Mouse (Mus musculus) retina, adult 2 months (tissue): ENCODE results near the gene Ctsd.

Source experiments
- DNase-seq: peaks from one replicate; pipeline ENCODE4 v3.0.0-alpha.2; 2012; ENCODE audit warnings: low read depth, low spot score

Ctsd gene

GRCm38 (mm10) chr7:142374413-142375015 is 13.3 kb downstream of the Ctsd start:
- DNase-seq = no peak

- DNase-seq = no peak
Measured at GRCm38 (mm10) chr7:142373641-142374412, 14.0 kb downstream of the Ctsd start, which contains the start of gene Ifitm10. TSS of gene Ifitm10 (minus strand) at chr7:142373753.

DNA sequence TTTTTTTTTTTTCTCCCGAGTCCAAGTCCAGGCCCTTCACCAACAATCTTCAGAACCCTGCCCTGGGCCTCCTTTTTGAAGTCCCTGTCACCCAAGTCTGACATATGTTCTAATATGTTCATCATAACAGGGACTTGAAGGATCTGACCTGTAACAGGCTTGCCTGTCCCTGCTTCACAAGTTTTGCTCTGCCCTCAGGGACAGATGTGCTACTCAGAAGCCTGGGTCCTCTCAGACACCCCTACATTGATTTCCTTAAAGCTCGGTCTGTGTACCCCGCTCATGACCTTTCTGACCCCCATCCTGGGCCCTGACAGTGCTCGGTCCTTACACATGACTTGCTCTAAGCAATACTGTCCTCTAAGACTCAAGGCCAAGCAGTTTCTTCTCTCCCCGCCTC is 14.8 kb downstream of the Ctsd start:
- no peak for DNase-seq

DNA sequence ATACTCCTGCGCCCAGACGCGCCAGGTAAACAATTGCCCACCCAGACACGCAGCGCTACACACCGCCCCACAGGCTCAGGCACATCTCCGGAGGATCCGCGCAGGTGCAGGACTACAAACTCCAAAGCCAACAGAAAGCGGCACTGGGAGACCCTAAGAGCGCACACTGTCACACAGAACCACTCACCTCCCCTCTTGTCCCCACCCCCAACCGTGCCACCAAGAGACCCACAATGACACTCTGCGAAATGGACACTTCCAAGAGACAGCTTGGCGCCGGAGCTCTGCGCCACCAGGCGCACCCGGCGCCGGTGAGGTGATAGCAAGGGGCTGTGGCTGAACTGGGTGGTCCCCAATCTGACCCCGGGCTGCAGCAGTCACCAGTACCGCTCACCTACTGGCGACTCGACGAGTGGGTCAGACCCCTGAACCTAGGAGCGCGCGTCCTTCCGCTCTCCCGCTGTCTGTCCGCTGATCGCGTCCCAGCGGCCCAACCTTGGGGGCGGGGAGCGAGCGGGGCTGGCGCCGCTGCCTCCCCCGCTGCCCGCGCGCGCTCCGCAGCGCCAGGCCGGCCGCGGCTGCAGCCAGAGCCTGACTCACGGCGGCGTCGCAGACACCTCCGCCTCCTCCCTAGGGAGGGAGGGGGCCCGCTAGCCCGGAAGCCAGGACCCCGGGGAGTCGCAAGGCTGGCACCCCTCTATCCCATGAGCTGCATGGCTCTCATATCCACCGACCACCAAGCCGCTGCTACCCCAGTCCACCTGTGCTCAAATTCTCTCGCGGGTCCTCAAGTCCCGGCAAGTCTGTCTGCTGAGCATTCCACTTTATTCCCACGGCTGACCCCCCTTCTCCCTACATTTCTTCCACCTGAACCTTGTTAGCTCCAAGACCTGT is 15.8 kb downstream of the Ctsd start:
- DNase-seq = no peak

DNA sequence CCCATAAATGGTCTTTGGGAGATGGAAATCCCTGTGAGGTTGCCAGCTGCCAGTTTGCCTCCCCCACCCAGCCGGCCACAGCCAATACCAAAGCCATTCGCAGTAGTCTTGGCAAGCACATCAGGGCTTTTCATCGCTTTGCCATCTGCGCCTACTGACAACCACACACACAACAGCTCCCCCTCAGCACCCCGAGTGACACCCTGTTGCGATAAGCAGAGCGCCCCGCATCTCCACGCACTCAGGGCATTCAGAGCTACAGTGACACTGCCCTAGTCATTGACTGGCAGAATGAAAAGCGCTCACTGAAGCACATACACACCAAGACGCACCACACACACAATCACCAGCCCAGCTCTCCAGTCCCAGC is 16.5 kb downstream of the Ctsd start:
- no peak for DNase-seq

GRCm38 (mm10) chr7:142370937-142371336 is 16.9 kb downstream of the Ctsd start:
- DNase-seq = no peak

DNA sequence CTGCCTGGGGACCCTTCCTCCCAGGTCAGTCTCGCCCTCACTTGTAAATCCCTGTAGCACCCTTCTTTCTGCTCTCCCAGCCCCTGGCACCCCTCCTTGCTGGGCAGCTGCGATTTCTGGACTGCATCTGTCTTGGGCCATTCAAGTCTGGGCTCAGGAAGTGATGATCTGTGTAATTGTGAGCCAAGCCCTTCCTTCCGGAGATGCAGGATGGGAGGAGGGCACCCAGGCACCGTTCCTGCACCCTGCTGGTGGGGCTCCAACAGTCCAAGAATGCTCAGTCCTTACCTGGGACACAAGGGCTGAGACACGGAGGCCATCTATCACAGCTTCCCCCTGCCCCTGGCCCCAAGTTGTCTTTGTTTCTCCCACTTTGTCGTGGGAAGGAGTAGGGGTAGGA is 18.0 kb downstream of the Ctsd start:
- no peak for DNase-seq

GRCm38 (mm10) chr7:142368856-142369255 is 19.0 kb downstream of the Ctsd start:
- DNase-seq = no peak

DNA sequence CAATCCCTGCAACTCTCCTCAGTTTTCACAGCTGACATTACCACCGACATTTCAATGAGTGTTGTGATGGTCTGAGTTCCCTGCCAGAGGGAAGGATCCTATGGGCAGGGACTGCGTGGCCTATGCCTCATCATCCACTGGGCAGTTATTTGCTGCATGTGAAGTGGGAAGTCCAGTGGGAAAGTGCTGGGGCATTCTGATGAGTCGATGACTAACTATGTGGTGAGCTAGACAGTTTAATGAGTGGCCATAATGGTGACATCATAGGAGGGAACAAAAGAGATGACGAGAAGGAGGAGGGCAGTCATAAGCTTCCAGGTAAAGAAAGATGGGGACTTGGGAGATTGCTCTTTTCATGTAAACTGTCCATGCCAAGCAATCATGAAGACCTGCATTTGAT is 24.7 kb downstream of the Ctsd start:
- no peak for DNase-seq

DNA sequence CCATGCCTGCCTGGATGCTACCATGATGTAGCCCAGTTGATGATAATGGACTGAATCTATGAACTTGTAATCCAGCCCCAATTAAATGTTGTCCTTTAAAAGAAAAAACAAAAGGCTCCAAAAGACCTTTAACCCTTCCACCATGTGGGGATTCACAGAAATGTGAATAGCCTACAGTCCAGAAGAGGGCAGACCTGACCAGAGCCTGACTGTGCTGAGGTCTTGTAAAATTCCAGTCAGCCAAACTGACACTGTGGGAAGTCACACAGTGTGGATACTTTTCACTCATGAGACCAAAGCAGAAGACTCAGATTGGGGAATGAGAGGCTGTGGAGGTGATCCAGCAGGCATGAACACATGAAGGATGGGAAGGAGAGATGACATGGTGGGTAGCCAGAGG is 27.1 kb downstream of the Ctsd start:
- DNase-seq = no peak

DNA sequence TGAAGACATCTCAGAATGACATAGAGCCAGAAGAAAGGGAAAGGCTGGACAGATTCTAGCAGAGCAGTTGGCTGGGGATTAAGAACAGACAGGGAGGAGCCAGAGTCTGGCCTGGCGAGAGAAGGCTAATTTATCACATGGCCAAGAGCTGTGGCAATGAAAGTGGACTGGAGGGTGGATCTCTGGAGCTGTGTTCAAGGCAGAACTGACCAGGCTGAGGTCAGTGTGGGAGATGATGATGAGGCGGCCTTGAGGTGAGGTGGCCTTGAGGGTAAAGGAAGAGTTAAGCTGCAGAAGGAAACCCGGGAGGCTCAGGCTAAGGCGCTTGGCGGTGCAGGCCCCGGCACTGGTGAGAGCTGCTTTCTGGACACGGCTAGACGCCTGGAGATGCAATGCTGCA is 28.7 kb downstream of the Ctsd start:
- no peak for DNase-seq

DNA sequence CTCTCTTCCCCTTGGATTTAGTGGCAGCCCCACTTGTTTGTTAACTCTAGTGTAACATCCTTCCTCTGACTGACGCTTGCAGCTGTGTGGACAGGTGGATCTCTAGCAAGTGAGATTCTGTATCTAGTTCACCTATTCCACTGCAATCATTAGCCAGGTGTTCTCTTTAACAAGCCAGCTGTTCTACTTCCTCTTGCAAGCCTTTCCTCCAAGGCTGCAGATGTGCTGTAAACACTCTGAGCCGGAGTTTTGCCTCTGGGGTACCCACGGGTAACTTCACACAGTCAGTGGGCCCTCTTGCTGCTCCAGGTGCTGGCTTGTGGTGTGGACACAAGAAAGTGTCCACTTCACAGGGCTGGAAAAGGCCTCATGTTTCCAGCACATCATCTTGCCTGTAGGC is 30.3 kb downstream of the Ctsd start:
- no peak for DNase-seq

GRCm38 (mm10) chr7:142354661-142355233 is 33.1 kb downstream of the Ctsd start:
- no peak for DNase-seq

GRCm38 (mm10) chr7:142353854-142354253 is 34.0 kb downstream of the Ctsd start:
- no peak for DNase-seq

- no peak for DNase-seq
Measured at GRCm38 (mm10) chr7:142351569-142351968, 36.3 kb downstream of the Ctsd start.

GRCm38 (mm10) chr7:142349308-142349961 is 38.4 kb downstream of the Ctsd start:
- DNase-seq = no peak

GRCm38 (mm10) chr7:142347542-142347941 is 40.3 kb downstream of the Ctsd start:
- DNase-seq = no peak

GRCm38 (mm10) chr7:142342247-142342640 is 45.6 kb downstream of the Ctsd start:
- no peak for DNase-seq

- no peak for DNase-seq
Measured at GRCm38 (mm10) chr7:142341564-142342246, 46.1 kb downstream of the Ctsd start.

- DNase-seq = no peak
Measured at GRCm38 (mm10) chr7:142340269-142340970, 47.4 kb downstream of the Ctsd start.
